Mouse (Mus musculus) neural tube, embryonic 11.5 days (tissue): Measurements from ENCODE around the gene Stox2. TPM values are rescaled to one million over a fixed set of nuclear protein-coding genes. Genes with fewer than 3 reads are reported as not detected.

Source experiments
- ATAC-seq: fragments of 200-750 bp; cut with Nextera tagmentation; 2 replicates; pipeline ENCODE4 v1.8.0; 2017; ENCODE audit warnings: moderate number of reproducible peaks, mild to moderate bottlenecking, moderate TSS enrichment, moderate library complexity; ENCODE audit not compliant: insufficient read depth, low FRiP score, low TSS enrichment
- DNase-seq: peaks from one replicate; pipeline ENCODE4 v3.0.0-alpha.2; 2015; ENCODE audit warnings: low spot score
- H3K27ac ChIP-seq: fragments of 300-500 bp; sonication (generic); 2 replicates; pipeline ENCODE4 v1.5.1; 2014; ENCODE audit warnings: low read depth, mild to moderate bottlenecking, low read length
- H3K27me3 ChIP-seq: fragments of 300-500 bp; sonication (generic); 2 replicates; pipeline ENCODE4 v1.6.1; 2014; ENCODE audit warnings: mild to moderate bottlenecking, low read length, mixed read lengths; ENCODE audit not compliant: control insufficient read depth, insufficient read depth
- H3K36me3 ChIP-seq: fragments of 300-500 bp; sonication (generic); 2 replicates; pipeline ENCODE4 v1.6.1; 2014; ENCODE audit warnings: mild to moderate bottlenecking, low read length, moderate library complexity, mixed read lengths; ENCODE audit not compliant: control insufficient read depth, insufficient read depth
- H3K4me1 ChIP-seq: fragments of 300-500 bp; sonication (generic); 2 replicates; pipeline ENCODE4 v1.6.1; 2014; ENCODE audit warnings: low read length, mixed read lengths; ENCODE audit not compliant: control insufficient read depth, insufficient read depth
- H3K4me2 ChIP-seq: fragments of 300-500 bp; sonication (generic); 2 replicates; pipeline ENCODE4 v1.6.1; 2014; ENCODE audit warnings: low read depth, mild to moderate bottlenecking, moderate library complexity
- H3K4me3 ChIP-seq: fragments of 300-500 bp; sonication (generic); 2 replicates; pipeline ENCODE4 v1.5.1; 2014; ENCODE audit warnings: low read depth, low read length
- H3K9ac ChIP-seq: fragments of 300-500 bp; sonication (generic); 2 replicates; pipeline ENCODE4 v1.6.1; 2014; ENCODE audit warnings: mild to moderate bottlenecking, low read length
- H3K9me3 ChIP-seq: fragments of 300-500 bp; sonication (generic); 2 replicates; pipeline ENCODE4 v1.6.1; 2016; ENCODE audit warnings: low read length; ENCODE audit not compliant: control insufficient read depth
- WGBS: fragments of 180-500 bp; shearing (Covaris S2); extraction: QIAGEN DNeasy Blood & Tissue Kit; methylation state at CpG from one replicate; pipeline ENCODE4 v1.1.7; 2014; 5-methylcytosine and 5-hydroxymethylcytosine counted together
- polyA plus RNA-seq: library from polyadenylated mRNA; unstranded; fragments of >200 nt; fragmentation: Nextera tagmentation; extraction: Ambion mirVana; gene quantifications from 2 replicates; pipeline ENCODE4 v1.2.1, GENCODE M21; 2014

Stox2 gene
- polyA plus RNA-seq, 1 experiment from 2014 or later, result 27.9 TPM

GRCm38 (mm10) chr8:47242207-47243004, 203.8 kb downstream of the Stox2 start:
- peak; percentile 97 for ATAC-seq
- H3K27ac ChIP-seq, result peak overlapping the region; percentile 80

DNA sequence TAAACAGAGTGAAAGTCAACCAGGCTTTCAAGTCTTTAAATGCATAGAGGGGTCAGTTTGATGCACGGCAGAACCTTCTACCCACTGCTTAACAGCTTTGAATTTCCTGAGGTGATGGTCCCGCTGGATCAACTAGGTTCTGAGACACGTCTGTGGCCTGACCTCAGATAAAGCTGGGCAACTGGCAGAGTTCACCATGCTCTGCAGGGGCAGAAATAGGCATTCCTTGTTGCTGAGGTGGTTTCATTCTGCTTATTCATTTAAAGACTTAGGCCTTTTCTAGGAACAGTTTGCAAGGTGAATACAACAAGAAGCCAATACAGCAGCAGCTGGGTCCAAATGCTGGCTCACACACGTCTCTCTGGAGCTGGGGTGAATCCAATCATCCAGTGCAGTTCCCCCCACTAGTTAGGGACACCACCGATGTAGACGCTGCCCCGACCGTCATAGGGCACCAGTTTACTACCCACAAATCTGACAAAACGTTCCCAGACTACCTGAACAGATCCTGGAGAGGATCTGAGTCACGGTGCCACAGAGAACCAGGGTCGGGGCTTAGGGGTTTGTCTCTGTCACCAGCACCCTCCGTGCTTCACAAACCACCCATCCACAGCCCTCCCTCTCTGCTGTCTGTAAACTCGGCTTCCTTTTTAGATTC, 204.6 kb downstream of the Stox2 start:
- no peaks in the 10 kb centered on the region for H3K9me3 ChIP-seq
- peak overlapping the region; percentile 48 for H3K9ac ChIP-seq
- WGBS, result 58% methylated on average over 13 of the region's 13 CpGs
- DNase-seq, result no peak
- H3K4me3 ChIP-seq, result peak overlapping the region; percentile 18; the same call in 1 of the 2 replicates
- H3K4me2 ChIP-seq, result peak overlapping the region; percentile 43
- peak overlapping the region; percentile 80 for H3K27ac ChIP-seq
- H3K36me3 ChIP-seq, result no peaks in the 10 kb centered on the region
- ATAC-seq, result no peak
- H3K27me3 ChIP-seq, result no peaks in the 10 kb centered on the region
- H3K4me1 ChIP-seq, result peaks cover 38% of the 10 kb centered on the region

More at GRCm38 (mm10) chr8:47242207-47243004, 203.8 kb downstream of the Stox2 start:
- Histone ChIP-seq H3K36me3 (no peaks in the 10 kb centered on the region), H3K27me3 (no peaks in the 10 kb centered on the region), H3K4me3 (peak overlapping the region; percentile 18), H3K9me3 (no peaks in the 10 kb centered on the region), H3K9ac (peak overlapping the region; percentile 48), H3K4me2 (peak overlapping the region; percentile 43), H3K4me1 (peaks cover 38% of the 10 kb centered on the region)
- 21% methylated on average over 17 of the region's 17 CpGs for WGBS
- DNase-seq, result peak; percentile 85

- H3K27ac ChIP-seq, result no peak overlapping the region
- DNase-seq, result no peak
- no peak for ATAC-seq
- H3K4me2 ChIP-seq, result no peak overlapping the region
- 66% methylated on average over 4 of the region's 4 CpGs for WGBS
- peaks cover 38% of the 10 kb centered on the region for H3K4me1 ChIP-seq
- 0 out of 2 replicates have a peak overlapping the region, but pooled peaks have one; percentile 10 for H3K9ac ChIP-seq
- no peak overlapping the region for H3K4me3 ChIP-seq
- no peaks in the 10 kb centered on the region for H3K9me3 ChIP-seq
- H3K27me3 ChIP-seq, result no peaks in the 10 kb centered on the region
- no peaks in the 10 kb centered on the region for H3K36me3 ChIP-seq
Measured at GRCm38 (mm10) chr8:47240871-47241270, 205.3 kb downstream of the Stox2 start.

- H3K27ac ChIP-seq, result no peak overlapping the region
- WGBS, result 39% methylated on average over 7 of the region's 7 CpGs
- H3K9ac ChIP-seq, result no peak overlapping the region
- DNase-seq (peak; percentile 57), ATAC-seq (no peak)
- H3K9me3 ChIP-seq, result no peaks in the 10 kb centered on the region
- H3K4me1 ChIP-seq, result peaks cover 38% of the 10 kb centered on the region
- H3K4me3 ChIP-seq, result no peak overlapping the region
- H3K36me3 ChIP-seq, result no peaks in the 10 kb centered on the region
- no peak overlapping the region; the same call in 1 of the 2 replicates for H3K4me2 ChIP-seq
- H3K27me3 ChIP-seq, result no peaks in the 10 kb centered on the region
Measured at GRCm38 (mm10) chr8:47240266-47240665, 205.9 kb downstream of the Stox2 start.

DNA sequence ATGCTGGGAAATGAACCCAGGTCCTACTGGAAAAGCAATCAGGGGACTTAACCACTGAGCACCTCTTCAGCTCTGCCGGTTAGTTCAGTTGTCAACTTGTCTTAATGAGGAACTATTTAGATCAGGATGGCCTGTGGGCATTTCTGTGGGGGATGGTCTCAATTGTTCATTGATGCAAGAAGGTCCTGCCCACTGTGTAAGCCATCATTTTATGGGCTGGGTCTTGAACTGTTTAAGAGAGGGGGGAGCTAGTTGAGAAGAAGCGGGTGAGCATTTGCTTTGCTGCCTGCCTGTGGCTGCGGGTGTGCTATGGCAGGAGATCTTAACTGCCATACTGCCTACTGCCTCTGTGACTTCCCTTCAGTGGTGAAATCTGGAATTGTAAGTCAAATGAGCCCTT, 214.1 kb downstream of the Stox2 start:
- peaks cover 7% of the 10 kb centered on the region; the same call in 1 of the 2 replicates for H3K4me1 ChIP-seq
- ATAC-seq (no peak), DNase-seq (no peak)
- no peak overlapping the region for H3K27ac ChIP-seq
- H3K4me2 ChIP-seq, result no peak overlapping the region
- no peak overlapping the region for H3K9ac ChIP-seq
- H3K27me3 ChIP-seq, result no peaks in the 10 kb centered on the region
- H3K36me3 ChIP-seq, result no peaks in the 10 kb centered on the region
- no peaks in the 10 kb centered on the region for H3K9me3 ChIP-seq
- H3K4me3 ChIP-seq, result no peak overlapping the region
- WGBS, result 62% methylated on average over 3 of the region's 3 CpGs

GRCm38 (mm10) chr8:47230057-47230456, 216.1 kb downstream of the Stox2 start:
- peaks cover 7% of the 10 kb centered on the region; the same call in 1 of the 2 replicates for H3K4me1 ChIP-seq
- H3K4me2 ChIP-seq, result no peak overlapping the region
- no peaks in the 10 kb centered on the region for H3K9me3 ChIP-seq
- no peak overlapping the region for H3K9ac ChIP-seq
- ATAC-seq (no peak), DNase-seq (no peak)
- no peaks in the 10 kb centered on the region for H3K27me3 ChIP-seq
- H3K27ac ChIP-seq, result no peak overlapping the region
- no peak overlapping the region for H3K4me3 ChIP-seq
- WGBS, result 92% methylated on average over 5 of the region's 5 CpGs
- H3K36me3 ChIP-seq, result no peaks in the 10 kb centered on the region

GRCm38 (mm10) chr8:47221851-47222250, 224.3 kb downstream of the Stox2 start:
- H3K36me3 ChIP-seq, result no peaks in the 10 kb centered on the region
- H3K9ac ChIP-seq, result no peak overlapping the region
- DNase-seq (no peak), ATAC-seq (no peak)
- H3K27ac ChIP-seq, result no peak overlapping the region
- no peaks in the 10 kb centered on the region for H3K27me3 ChIP-seq
- H3K4me2 ChIP-seq, result no peak overlapping the region
- no peak overlapping the region for H3K4me3 ChIP-seq
- H3K4me1 ChIP-seq, result peaks cover 27% of the 10 kb centered on the region
- WGBS, result 76% methylated on average over 5 of the region's 5 CpGs
- no peaks in the 10 kb centered on the region for H3K9me3 ChIP-seq

DNA sequence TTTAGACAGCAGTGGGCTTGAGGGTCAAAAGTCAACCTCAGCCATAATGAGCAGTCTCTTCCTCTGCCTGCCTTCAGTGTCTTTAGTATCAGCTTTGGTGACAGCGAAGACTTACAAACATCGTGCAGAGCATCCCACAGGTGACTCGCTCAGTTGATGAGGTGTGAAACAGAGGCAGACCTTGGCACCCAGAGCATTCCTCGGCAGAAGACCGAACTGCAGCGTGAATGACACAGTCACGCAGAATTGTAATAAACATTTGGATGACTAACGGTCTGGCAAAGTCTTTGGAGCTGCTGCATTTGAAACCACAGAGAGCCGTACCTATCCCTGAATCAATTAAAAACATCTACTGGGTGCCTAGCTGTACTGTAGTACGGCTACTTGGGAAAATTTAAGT, 225.0 kb downstream of the Stox2 start:
- ATAC-seq, result no peak
- Histone ChIP-seq H3K36me3 (no peaks in the 10 kb centered on the region), H3K9ac (no peak overlapping the region), H3K9me3 (no peaks in the 10 kb centered on the region), H3K4me3 (no peak overlapping the region), H3K4me2 (no peak overlapping the region), H3K27ac (no peak overlapping the region), H3K4me1 (peaks cover 27% of the 10 kb centered on the region), H3K27me3 (no peaks in the 10 kb centered on the region)
- WGBS, result 75% methylated on average over 10 of the region's 10 CpGs
- DNase-seq, result no peak
